Mouse (Mus musculus) layer of hippocampus, adult 9-10 months (tissue): Measurements from ENCODE around the gene Olfr788.
A peak's percentile ranks its signal among the peaks of the same experiment; 100 is the strongest.

Experiments
- DNase-seq: peaks from one replicate; pipeline ENCODE4 v3.0.0; 2022; ENCODE audit warnings: low spot score

Olfr788 gene

GRCm38 (mm10) chr10:129470698-129471097 is at the start of gene Olfr788:
Gene Olfr788, plus strand, starts transcription at chr10:129470998.
- DNase-seq: no peak

- DNase-seq: no peak
These were observed 43.8 kb upstream of the Olfr788 start, which contains the start of gene Olfr786 for GRCm38 (mm10) chr10:129427006-129427405. Gene Olfr786, plus strand, starts transcription at chr10:129427306.

GRCm38 (mm10) chr10:129461562-129461961 is 9.2 kb upstream of the Olfr788 start, which contains the start of gene Olfr787:
Gene Olfr787, plus strand, starts transcription at chr10:129461862.
- DNase-seq: no peak

GRCm38 (mm10) chr10:129473256-129473655 is 2.5 kb downstream of the Olfr788 start:
- DNase-seq: no peak

GRCm38 (mm10) chr10:129473723-129474122 is 2.9 kb downstream of the Olfr788 start:
- no peak for DNase-seq

GRCm38 (mm10) chr10:129484452-129484851 is 13.7 kb downstream of the Olfr788 start, which contains the start of gene Olfr789:
Gene Olfr789, plus strand, starts transcription at chr10:129484752.
- no peak for DNase-seq

GRCm38 (mm10) chr10:129490101-129490500 is 19.3 kb downstream of the Olfr788 start:
- DNase-seq: peak; percentile 0

GRCm38 (mm10) chr10:129498192-129498591 is 27.4 kb downstream of the Olfr788 start, which contains the start of gene Olfr790:
Gene Olfr790, plus strand, starts transcription at chr10:129498492.
- no peak for DNase-seq

- DNase-seq: no peak
These were observed 50.7 kb downstream of the Olfr788 start, which contains the start of gene Olfr791 for GRCm38 (mm10) chr10:129521492-129521891. Gene Olfr791, plus strand, starts transcription at chr10:129521792.
